Mouse (Mus musculus) frontal cortex, postnatal 25 days (tissue): ENCODE results near the gene Dcun1d2.

ENCODE experiments used
- DNase-seq, 2 experiments: peaks; one replicate each; pipeline ENCODE4 v3.0.0; 2022; ENCODE audit warnings: low spot score in 2 of 2

Gene Dcun1d2

GRCm38 (mm10) chr8:13206290-13206689 lies 81.6 kb downstream of the Dcun1d2 start:
- no peak for DNase-seq
